Mouse (Mus musculus) ZHBTc4 (cell line): ENCODE measurements around the gene Zfp593.
A peak's percentile ranks its signal among the peaks of the same experiment; 100 is the strongest.

ENCODE experiments used
- DNase-seq: peaks from one replicate; pipeline ENCODE4 v3.0.0-alpha.2; 2011; ENCODE audit warnings: low read depth, low spot score

Gene Zfp593

DNA sequence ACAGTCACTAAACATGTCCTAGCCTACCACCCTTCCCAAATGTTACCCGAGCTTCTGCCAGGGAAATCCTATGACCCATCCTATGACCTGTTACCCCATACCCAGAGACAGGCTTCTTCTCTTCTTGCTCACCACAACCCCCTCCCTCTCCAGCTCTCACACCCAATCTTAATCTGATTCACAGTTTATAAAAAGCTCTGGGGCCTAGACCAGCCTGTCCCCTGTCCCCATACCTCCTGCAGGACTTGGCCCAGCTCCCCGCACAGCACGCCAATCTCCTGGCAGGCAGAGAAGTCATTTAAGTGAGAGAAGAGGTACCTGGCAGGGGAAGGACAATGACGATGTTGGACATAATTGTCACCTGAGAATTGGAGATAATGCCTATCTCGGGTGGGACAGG, 10.5 kb downstream of the Zfp593 start:
- no peak for DNase-seq

DNA sequence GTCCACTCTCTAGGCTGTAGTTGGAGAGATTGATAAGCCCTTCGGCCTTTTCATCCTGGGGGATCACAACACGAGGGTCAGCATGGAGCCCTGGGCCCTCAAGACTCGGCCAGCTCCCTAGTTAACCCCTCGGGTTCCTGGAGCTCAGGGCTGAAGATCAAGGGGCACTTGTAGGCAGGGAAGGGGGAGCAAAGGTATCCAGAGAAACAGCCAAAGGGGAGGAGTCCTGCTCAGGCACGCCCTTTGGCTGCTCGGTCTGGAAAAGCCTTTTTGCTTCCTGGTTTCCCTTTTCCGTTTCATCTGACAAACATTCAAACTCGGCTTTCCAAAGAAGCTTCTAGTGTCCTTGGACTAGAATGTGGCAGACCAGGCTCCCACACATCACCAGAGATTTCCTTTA, 15.0 kb downstream of the Zfp593 start:
- DNase-seq: no peak

DNA sequence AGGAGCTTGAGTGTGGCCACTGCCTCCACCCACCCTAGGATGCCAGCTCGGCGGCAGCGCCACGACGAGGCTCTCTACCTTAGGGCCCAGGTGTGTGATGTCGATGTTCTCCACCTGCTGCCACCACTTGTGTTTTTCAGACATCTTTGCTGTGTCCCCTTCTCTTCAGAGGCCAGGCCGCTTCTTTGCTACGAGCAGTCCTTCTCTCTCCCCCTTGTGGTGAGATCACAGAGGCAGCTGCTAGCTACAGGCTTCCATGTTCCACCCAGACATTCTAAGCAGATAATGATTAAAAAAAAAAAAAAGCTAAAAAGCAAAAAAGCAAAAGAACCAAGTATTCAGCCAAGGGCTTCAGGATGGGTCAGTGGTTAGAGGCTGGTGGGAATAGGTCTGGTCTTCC, 18.2 kb downstream of the Zfp593 start, which contains the start of gene Catsper4:
Gene Catsper4, minus strand, starts transcription at position 190 of the 400 bp plus-strand sequence.
- DNase-seq: no peak

DNA sequence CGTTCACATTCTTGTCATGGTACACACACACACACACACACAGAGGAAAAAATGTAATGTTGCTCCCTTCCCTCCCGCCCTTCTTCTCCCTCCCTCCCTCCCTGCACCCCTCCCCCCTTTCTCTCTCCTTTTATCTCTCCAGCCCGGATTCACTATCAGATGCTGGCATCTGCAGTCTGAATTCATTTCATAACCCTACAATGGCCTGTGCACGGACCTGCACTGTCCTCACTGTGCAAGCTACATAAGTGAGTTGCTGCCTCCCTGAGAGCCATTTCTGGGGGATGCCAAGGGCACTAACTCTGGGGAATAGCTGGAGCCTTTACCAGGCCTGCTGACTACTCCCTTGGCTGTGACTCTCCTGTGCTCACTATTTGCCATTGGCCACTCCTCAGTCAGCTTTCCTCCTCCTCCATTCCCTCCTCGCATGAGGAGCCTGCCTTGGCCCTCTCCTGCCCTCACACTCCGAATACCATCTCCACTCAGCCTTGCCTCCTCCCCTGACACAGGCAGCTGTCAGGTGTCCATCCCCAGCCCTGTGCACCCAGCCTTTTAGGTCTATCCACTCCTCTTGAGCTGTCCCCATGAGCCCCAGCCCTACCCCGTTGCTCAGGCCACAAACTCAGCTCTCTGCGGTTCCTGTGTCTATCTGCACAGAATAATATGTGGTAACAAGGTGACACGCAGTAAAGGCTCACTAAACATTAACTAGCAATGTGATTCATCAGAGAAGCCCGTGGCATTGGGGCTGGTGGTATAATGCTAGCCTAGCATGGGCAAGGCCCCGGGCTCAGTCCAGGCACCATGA, 22.4 kb downstream of the Zfp593 start:
- DNase-seq: no peak

DNA sequence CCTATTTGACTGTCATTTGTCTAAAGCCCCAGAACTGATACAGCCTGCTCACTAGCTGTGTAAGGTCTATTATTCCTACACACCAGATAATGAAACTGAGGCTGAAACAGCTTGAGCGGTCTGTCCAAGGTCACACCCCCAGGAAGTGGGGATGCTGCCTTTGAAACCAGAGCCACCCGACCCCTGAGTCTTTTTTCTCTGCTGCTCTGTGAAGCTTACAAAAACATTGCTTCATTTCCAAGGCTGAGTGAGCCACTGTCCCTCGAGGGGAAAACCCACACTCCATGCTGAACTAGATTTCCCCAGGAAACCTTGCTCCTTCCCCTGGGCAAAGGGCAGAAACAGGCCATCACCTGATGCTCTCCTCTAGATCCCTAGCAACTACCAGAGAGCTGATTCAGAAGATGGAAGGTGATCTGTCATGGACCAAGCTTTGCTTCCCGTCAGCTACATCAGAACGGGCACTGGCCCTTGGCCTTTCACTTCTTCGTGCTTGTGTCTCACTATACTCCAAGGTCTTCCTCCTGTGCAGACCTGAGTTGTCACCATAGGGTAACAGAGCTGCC, 38.8 kb downstream of the Zfp593 start:
- no peak for DNase-seq

DNA sequence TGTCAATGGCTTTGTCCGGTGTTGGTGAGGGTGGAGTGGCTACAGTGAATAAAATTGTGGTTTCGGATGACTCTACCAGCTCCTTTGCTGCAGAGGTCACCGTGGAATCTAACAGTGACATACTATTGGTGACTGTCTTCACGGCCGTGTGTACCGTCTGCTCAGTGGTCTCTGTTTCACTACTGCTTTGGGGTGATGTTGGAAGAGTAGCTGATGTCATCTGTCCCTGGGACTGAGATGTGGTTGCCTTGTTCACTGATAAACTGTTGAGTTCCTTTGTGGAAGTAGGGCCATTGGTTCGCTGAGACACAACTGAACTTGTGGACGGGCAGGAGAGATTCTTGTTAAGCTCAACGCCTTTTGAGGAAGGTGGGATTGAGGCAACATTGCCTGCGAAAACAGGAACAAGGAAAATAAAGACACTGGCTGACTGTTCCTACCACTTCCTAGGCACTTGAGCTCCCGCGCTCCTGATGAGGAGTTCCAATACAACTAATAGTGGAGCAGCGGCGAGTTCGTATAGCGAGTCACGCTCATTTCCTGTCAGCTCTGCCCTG, 42.0 kb downstream of the Zfp593 start:
- no peak for DNase-seq

DNA sequence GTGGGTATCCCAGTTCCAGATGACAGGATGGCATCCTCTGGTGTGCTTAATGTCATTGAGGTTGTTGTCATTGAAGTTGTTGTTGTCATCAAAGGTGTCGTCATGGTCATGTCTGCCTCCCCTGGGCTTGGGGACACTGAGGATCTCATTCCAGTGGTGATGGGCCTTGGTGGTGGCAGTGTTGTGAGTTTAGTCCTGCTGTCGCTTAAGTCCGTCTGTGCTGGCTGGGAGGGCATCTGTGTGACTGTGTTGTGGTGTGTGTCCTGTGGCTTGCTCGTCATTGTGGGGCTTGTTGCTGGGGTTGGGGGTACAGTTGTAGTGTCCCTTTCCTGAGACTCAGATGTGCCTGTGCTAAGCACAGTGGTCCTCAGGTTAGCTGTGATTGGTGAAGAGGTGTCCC, 42.5 kb downstream of the Zfp593 start, which contains the start of gene Gm7534:
Gene Gm7534, minus strand, starts transcription at position 101 of the 400 bp plus-strand sequence.
- DNase-seq: no peak

DNA sequence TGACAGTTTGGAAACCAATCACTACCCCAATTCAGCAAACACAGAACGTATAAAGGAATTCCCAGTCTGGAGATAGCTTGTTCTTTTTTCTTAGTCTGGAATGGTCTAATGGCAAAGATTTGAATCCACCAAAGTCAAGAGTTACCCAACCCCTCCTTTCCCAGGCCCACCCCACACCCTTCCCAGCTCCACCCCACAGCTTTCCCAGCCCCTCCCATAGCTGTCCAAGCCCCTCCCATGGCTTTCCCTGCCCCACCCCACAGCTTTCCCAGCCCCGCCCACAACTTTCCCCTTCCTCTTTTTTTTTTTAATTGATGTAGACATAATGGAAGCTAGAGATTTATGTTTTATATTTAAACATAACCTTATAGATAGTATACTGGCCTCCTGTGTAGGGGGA, 46.0 kb downstream of the Zfp593 start:
- DNase-seq: peak; percentile 79
